Mouse (Mus musculus) limb, embryonic 15.5 days (tissue): Measurements from ENCODE around the gene Gm10273. TPM values are rescaled to one million over a fixed set of nuclear protein-coding genes. Genes with fewer than 3 reads are reported as not detected.

ENCODE experiments used
- ATAC-seq: fragments of 200-750 bp; cut with Nextera tagmentation; 2 replicates; pipeline ENCODE4 v1.8.0; 2017; ENCODE audit warnings: low read depth, moderate TSS enrichment; ENCODE audit not compliant: insufficient number of reproducible peaks, low FRiP score, low TSS enrichment
- H3K27ac ChIP-seq: fragments of 300-500 bp; sonication (generic); 2 replicates; pipeline ENCODE4 v1.5.1; 2015; ENCODE audit warnings: moderate library complexity, mild to moderate bottlenecking, inconsistent platforms
- H3K27me3 ChIP-seq: fragments of 300-500 bp; sonication (generic); 2 replicates; pipeline ENCODE4 v1.6.1; 2015; ENCODE audit warnings: inconsistent platforms
- H3K36me3 ChIP-seq: fragments of 300-500 bp; sonication (generic); 2 replicates; pipeline ENCODE4 v1.6.1; 2015; ENCODE audit warnings: inconsistent platforms
- H3K4me1 ChIP-seq: fragments of 300-500 bp; sonication (generic); 2 replicates; pipeline ENCODE4 v1.6.1; 2015; ENCODE audit warnings: inconsistent platforms
- H3K4me2 ChIP-seq: fragments of 300-500 bp; sonication (generic); 2 replicates; pipeline ENCODE4 v1.6.1; 2015; ENCODE audit warnings: mild to moderate bottlenecking, inconsistent platforms
- H3K4me3 ChIP-seq: fragments of 300-500 bp; sonication (generic); 2 replicates; pipeline ENCODE4 v1.5.1; 2015; ENCODE audit warnings: mild to moderate bottlenecking, inconsistent platforms
- H3K9ac ChIP-seq: fragments of 300-500 bp; sonication (generic); 2 replicates; pipeline ENCODE4 v1.6.1; 2015; ENCODE audit warnings: inconsistent platforms
- H3K9me3 ChIP-seq: fragments of 300-500 bp; sonication (generic); 2 replicates; pipeline ENCODE4 v1.6.1; 2016; ENCODE audit warnings: inconsistent platforms
- WGBS: fragments of 180-500 bp; shearing (Covaris S2); methylation state at CpG from one replicate; pipeline ENCODE4 v1.1.7; 2015; 5-methylcytosine and 5-hydroxymethylcytosine counted together
- polyA plus RNA-seq: library from polyadenylated mRNA; unstranded; fragments of >200 nt; fragmentation: Nextera tagmentation; extraction: Ambion mirVana; gene quantifications from 2 replicates; pipeline ENCODE4 v1.2.1, GENCODE M21; 2015

The Gm10273 gene
- polyA plus RNA-seq, 1 experiment from 2014 or later, result 2.0 TPM

DNA sequence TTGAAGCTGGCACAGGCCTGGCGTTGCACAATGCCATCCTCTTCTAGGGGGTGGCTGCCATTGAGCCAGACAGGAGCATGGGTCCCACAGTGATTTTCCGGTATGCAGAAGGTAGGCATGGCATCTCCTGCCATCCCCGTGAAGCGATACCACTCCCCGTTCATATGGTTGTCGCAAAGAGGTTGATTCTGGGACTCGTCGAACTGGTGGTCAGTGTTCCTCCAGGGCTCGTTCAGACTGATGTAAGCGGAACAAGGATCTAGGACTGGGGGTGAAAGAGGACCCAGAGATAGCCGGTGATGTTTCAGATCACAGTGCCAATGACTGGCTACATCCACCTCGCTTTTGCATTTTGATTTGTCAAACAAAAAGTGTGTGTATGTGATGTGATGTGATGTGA, 43.2 kb downstream of the Gm10273 start:
- Histone ChIP-seq H3K4me2 (no peak overlapping the region), H3K9me3 (no peaks in the 10 kb centered on the region), H3K4me3 (no peak overlapping the region), H3K4me1 (peaks cover 21% of the 10 kb centered on the region), H3K9ac (no peak overlapping the region), H3K27ac (no peak overlapping the region), H3K36me3 (no peaks in the 10 kb centered on the region), H3K27me3 (no peaks in the 10 kb centered on the region)
- no peak for ATAC-seq
- WGBS, result 93% methylated on average over 12 of the region's 12 CpGs

DNA sequence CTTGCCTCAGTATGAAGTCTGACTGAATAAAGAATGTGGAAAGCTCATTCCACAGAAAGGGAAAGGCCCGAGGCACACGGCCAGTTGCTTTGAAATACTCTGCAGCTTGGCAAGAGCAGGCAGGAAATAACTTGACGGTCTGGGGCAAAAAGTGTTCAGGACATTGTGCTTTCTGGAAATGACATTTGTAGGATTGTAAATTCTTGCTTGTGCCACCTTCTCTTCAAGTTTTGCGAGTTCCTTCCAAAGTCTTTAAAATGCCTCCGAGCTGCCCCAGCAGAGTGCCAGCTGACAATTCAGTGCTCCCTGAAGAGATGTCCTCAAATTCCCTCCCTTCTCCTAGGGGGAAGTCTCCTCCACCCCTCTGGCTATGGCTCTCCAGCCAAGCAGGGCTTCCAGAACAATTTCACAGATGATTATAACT, 44.1 kb downstream of the Gm10273 start:
- H3K4me2 ChIP-seq, result no peak overlapping the region
- H3K27me3 ChIP-seq, result no peaks in the 10 kb centered on the region
- H3K4me3 ChIP-seq, result no peak overlapping the region
- H3K4me1 ChIP-seq, result peaks cover 21% of the 10 kb centered on the region
- H3K9me3 ChIP-seq, result no peaks in the 10 kb centered on the region
- WGBS, result 7% methylated on average over 5 of the region's 5 CpGs
- peak overlapping the region; percentile 75 for H3K27ac ChIP-seq
- no peaks in the 10 kb centered on the region for H3K36me3 ChIP-seq
- no peak overlapping the region for H3K9ac ChIP-seq
- peak; percentile 69; the same call in 1 of the 2 replicates for ATAC-seq

DNA sequence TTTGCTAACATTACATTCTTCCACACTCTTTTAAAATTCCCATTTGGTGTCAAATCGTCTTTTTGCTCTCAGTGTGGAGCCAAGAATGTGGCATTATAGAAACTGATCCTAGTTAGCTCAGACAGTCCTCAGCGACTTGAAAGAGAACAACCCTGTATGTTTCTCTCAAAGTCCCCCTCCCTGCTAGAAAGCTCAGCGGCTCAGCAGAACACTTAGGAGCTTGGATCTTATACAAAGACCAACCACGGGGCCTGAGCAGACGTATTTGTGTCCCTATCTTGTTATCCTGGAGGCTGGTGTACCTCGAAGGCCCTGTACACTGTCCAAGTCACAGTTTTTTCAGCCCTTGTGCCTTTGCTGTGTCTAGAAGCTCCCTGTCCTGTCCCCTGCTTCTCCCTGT, 44.7 kb downstream of the Gm10273 start:
- no peak overlapping the region for H3K4me3 ChIP-seq
- no peaks in the 10 kb centered on the region for H3K27me3 ChIP-seq
- no peak overlapping the region for H3K9ac ChIP-seq
- no peaks in the 10 kb centered on the region for H3K36me3 ChIP-seq
- H3K27ac ChIP-seq, result peak overlapping the region; percentile 75
- H3K4me1 ChIP-seq, result peaks cover 21% of the 10 kb centered on the region
- 32% methylated on average over 6 of the region's 6 CpGs for WGBS
- no peak for ATAC-seq
- no peaks in the 10 kb centered on the region for H3K9me3 ChIP-seq
- peak overlapping the region; percentile 14; the same call in 1 of the 2 replicates for H3K4me2 ChIP-seq

DNA sequence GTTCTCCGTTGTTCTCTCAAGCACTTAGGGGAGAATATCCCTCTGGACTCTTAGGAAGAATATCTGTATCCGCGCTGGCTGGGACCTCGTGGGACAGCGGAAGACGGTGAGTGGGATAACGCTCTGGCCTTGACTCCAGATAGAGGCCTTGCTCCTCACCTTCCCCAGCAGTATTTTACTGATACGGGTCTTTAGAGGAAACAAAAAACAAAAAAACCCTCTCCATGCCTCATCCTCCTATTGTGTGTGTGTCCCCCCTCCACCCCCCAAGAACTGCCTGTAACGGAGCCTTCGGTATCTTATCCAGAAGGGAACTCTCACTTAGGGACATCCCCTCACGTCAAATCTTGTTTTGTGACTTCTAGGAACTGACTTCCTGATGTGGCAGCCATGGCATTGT, 46.3 kb downstream of the Gm10273 start, which contains the start of gene Oit3:
Oit3 (minus strand) TSS at position 44 of the 400 bp plus-strand sequence.
- no peak for ATAC-seq
- Histone ChIP-seq H3K9me3 (no peaks in the 10 kb centered on the region), H3K4me3 (no peak within 1 kb of the TSS), H3K27ac (peak within 1 kb of the TSS; percentile 75), H3K36me3 (no peaks in the 10 kb centered on the region), H3K9ac (no peak within 1 kb of the TSS), H3K27me3 (no peaks in the 10 kb centered on the region), H3K4me1 (peaks cover 21% of the 10 kb centered on the region), H3K4me2 (no peak within 1 kb of the TSS)
- 90% methylated on average over 11 of the region's 11 CpGs for WGBS

DNA sequence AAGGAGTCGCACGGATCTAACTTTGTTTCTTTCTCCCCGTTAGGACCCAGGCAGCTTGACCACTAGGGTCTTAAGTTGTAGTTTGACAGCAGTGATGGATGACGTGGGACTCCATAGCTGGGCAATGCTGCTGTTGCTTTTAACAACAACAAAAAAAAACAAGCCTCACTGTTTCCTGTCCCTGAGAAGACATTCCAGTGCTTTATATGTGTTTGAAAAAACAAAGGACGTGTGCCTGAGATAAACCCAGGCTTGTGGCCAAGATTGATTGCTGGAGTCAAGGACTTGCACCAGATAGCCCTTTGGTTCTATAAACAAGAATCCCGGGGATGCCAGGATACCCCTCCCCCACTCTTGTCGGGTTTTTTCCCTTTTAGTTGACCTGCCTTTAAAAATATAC, 47.8 kb downstream of the Gm10273 start:
- Histone ChIP-seq H3K36me3 (peaks cover 8% of the 10 kb centered on the region), H3K9ac (no peak overlapping the region), H3K4me2 (no peak overlapping the region), H3K4me1 (peaks cover 21% of the 10 kb centered on the region), H3K27me3 (no peaks in the 10 kb centered on the region), H3K9me3 (no peaks in the 10 kb centered on the region), H3K4me3 (no peak overlapping the region), H3K27ac (no peak overlapping the region)
- ATAC-seq, result no peak
- WGBS, result 24% methylated on average over 7 of the region's 7 CpGs

DNA sequence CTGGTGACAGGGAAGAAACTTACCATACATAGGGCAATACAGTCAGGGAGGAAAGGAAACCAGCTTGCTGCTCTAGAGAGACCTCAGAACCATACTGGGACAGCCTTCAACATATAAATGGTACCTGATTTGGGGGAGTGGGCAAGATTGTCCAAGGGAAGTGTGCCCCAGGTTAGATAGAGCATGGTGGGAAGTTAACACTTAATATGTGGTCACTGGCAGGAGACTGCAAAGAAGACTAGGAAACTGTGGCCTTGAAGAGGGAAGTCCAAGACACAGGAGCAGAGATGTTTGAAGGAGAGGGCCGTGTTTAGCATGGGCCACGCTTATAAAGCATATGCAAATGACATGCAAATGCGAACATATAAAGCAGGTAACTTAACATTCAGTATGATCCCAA, 48.7 kb downstream of the Gm10273 start:
- ATAC-seq, result no peak
- H3K9ac ChIP-seq, result no peak overlapping the region
- H3K27me3 ChIP-seq, result no peaks in the 10 kb centered on the region
- no peak overlapping the region for H3K4me2 ChIP-seq
- no peak overlapping the region for H3K27ac ChIP-seq
- peaks cover 14% of the 10 kb centered on the region for H3K36me3 ChIP-seq
- H3K4me3 ChIP-seq, result no peak overlapping the region
- 85% methylated on average over 3 of the region's 3 CpGs for WGBS
- peaks cover 16% of the 10 kb centered on the region for H3K4me1 ChIP-seq
- no peaks in the 10 kb centered on the region for H3K9me3 ChIP-seq

DNA sequence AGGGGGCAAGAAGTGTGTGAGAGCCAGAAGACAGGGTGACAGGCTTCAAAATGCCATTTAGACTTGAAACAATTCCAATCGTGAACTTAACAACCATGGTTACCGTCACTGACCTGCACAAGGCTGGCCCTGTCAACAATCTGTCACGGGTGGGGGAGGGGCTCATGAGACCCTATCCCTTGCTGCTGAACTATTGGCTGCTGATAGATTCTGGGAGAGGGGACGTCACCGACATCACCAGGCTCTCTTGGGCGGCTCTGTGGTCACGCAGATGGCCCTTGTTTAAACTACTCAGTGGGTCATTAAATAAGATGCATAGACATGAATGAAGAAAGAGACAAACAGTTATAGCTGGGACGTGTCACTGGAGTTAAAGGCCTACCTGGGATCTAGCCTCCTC, 49.2 kb downstream of the Gm10273 start:
- Histone ChIP-seq H3K9ac (no peak overlapping the region), H3K27ac (no peak overlapping the region), H3K9me3 (no peaks in the 10 kb centered on the region), H3K4me1 (peaks cover 10% of the 10 kb centered on the region), H3K4me3 (no peak overlapping the region), H3K27me3 (no peaks in the 10 kb centered on the region), H3K4me2 (no peak overlapping the region), H3K36me3 (peaks cover 15% of the 10 kb centered on the region)
- 51% methylated on average over 8 of the region's 8 CpGs for WGBS
- no peak for ATAC-seq

Other genes starting within 250 kb of the Gm10273 start
- gene Sept10, start 173.8 kb upstream of the Gm10273 start, polyA plus RNA-seq, result 42.0 and 44.0 TPM in 2 replicates
- gene Sowahc, start 173.7 kb upstream of the Gm10273 start, polyA plus RNA-seq, result 21.6 and 22.6 TPM in 2 replicates
- gene P4ha1, start 72.3 kb upstream of the Gm10273 start, polyA plus RNA-seq, result 146 and 152 TPM in 2 replicates
- gene Pla2g12b, start 8.0 kb downstream of the Gm10273 start, polyA plus RNA-seq, result 0.27 TPM in 1 of 2 replicates, not detected in the other
- gene Oit3, start 46.1 kb downstream of the Gm10273 start, polyA plus RNA-seq, result 0.79 and 1.2 TPM in 2 replicates
- not detected in 2 replicates for gene Gm10322, start 220.4 kb downstream of the Gm10273 start, polyA plus RNA-seq
- 53.4 and 57.1 TPM in 2 replicates for gene Mcu, start 221.1 kb downstream of the Gm10273 start, polyA plus RNA-seq